Mouse (Mus musculus) embryonic facial prominence, embryonic 14.5 days (tissue): ENCODE measurements at regions not wholly inside any gene's neighbourhood (a gene's known extent, or its start where the extent isn't known, plus 50 kb on each side); places are given as distances from the start of the nearest gene placed in this dataset.
A peak's percentile ranks its signal among the peaks of the same experiment; 100 is the strongest.

Source experiments
- ATAC-seq: fragments of 200-750 bp; cut with Nextera tagmentation; 2 replicates; pipeline ENCODE4 v1.8.0; 2017; ENCODE audit warnings: low read depth, moderate number of reproducible peaks, moderate TSS enrichment
- DNase-seq: peaks from one replicate; pipeline ENCODE4 v3.0.0-alpha.2; 2015; ENCODE audit warnings: low spot score
- H3K27ac ChIP-seq: fragments of 300-500 bp; sonication (generic); replicated peaks from 2 replicates; pipeline ENCODE4 v1.5.1; 2014; ENCODE audit warnings: low read depth, mild to moderate bottlenecking, low read length, moderate library complexity
- H3K27me3 ChIP-seq: fragments of 300-500 bp; sonication (generic); replicated peaks from 2 replicates; pipeline ENCODE4 v1.6.1; 2014; ENCODE audit warnings: low read length; ENCODE audit not compliant: control insufficient read depth, insufficient read depth
- H3K36me3 ChIP-seq: fragments of 300-500 bp; sonication (generic); 2 replicates; pipeline ENCODE4 v1.6.1; 2014; ENCODE audit warnings: low read length, mixed read lengths; ENCODE audit not compliant: control insufficient read depth, insufficient read depth
- H3K4me1 ChIP-seq: fragments of 300-500 bp; sonication (generic); 2 replicates; pipeline ENCODE4 v1.6.1; 2014; ENCODE audit warnings: antibody characterized with exemption, low read length; ENCODE audit not compliant: control insufficient read depth, insufficient read depth
- H3K4me2 ChIP-seq: fragments of 300-500 bp; sonication (generic); 2 replicates; pipeline ENCODE4 v1.6.1; 2014; ENCODE audit warnings: low read depth, mild to moderate bottlenecking, low read length, moderate library complexity, mixed read lengths
- H3K4me3 ChIP-seq: fragments of 300-500 bp; sonication (generic); 2 replicates; pipeline ENCODE4 v1.5.1; 2014; ENCODE audit warnings: low read depth, mild to moderate bottlenecking, low read length
- H3K9ac ChIP-seq: fragments of 300-500 bp; sonication (generic); 2 replicates; pipeline ENCODE4 v1.6.1; 2014; ENCODE audit warnings: low read depth, mild to moderate bottlenecking, low read length, moderate library complexity, mixed read lengths
- H3K9me3 ChIP-seq: fragments of 300-500 bp; sonication (generic); 2 replicates; pipeline ENCODE4 v1.6.1; 2016; ENCODE audit warnings: low read length; ENCODE audit not compliant: control insufficient read depth
- WGBS: fragments of 180-500 bp; shearing (Covaris S2); extraction: QIAGEN DNeasy Blood & Tissue Kit; methylation state at CpG from one replicate; pipeline ENCODE4 v1.1.7; 2014; 5-methylcytosine and 5-hydroxymethylcytosine counted together

DNA sequence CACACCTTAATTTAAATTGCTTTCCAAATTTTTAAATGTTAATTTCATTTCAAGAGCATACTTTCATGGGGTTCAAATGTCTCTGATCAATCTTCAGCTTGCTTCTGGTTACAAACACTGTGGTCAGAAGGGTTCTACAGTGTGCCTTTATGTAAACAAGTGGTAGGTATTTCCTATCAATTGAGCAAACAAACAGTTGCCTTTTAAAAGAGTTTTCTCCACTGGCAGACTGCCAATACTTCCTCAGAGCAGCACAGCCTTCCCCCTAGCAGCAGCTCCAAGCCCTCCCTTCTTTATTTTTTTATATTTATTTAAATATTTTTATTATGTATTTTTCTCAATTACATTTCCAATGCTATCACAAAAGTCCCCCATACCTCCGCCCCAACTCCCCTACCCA is 977.8 kb downstream of the Fstl5 start:
- H3K4me1 ChIP-seq = no peaks in the 10 kb centered on the region
- ATAC-seq = no peak
- H3K9me3 ChIP-seq = no peaks in the 10 kb centered on the region
- no peak overlapping the region for H3K9ac ChIP-seq
- 89% methylated on average over 1 of the region's 1 CpGs for WGBS
- H3K36me3 ChIP-seq = no peaks in the 10 kb centered on the region
- no peaks in the 10 kb centered on the region for H3K27me3 ChIP-seq
- no peak overlapping the region for H3K4me2 ChIP-seq
- DNase-seq = peak; percentile 15
- no peak overlapping the region for H3K4me3 ChIP-seq
- H3K27ac ChIP-seq = no peak overlapping the region

GRCm38 (mm10) chr3:77075055-77075454 is 1001.0 kb downstream of the Fstl5 start:
- H3K4me3 ChIP-seq = no peak overlapping the region
- no peak overlapping the region for H3K27ac ChIP-seq
- H3K4me1 ChIP-seq = no peaks in the 10 kb centered on the region
- H3K9me3 ChIP-seq = no peaks in the 10 kb centered on the region
- DNase-seq = no peak
- no peaks in the 10 kb centered on the region for H3K36me3 ChIP-seq
- no peak overlapping the region for H3K9ac ChIP-seq
- ATAC-seq = no peak
- no peaks in the 10 kb centered on the region for H3K27me3 ChIP-seq
- H3K4me2 ChIP-seq = no peak overlapping the region

DNA sequence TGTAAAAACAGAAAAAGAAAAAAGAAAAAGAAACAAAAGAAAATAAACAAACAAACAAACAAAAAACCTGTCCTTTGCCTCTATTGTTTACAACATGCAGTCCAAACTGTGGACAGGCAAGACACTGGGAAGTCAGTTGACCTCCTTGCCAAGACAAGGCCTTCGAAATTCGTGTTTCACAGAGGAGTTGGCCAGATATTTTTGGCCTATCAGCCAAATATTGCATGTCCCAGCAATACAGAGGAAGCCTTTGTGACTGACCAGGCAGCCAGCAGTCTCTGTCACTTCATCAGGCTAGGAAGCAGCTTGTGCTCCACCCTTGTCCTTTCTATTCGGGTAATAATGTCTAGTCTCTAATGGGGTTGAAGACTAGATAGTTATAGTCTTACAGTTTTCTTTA is 1017.7 kb downstream of the Fstl5 start:
- Histone ChIP-seq H3K4me1 (no peaks in the 10 kb centered on the region), H3K9ac (no peak overlapping the region), H3K27me3 (no peaks in the 10 kb centered on the region), H3K27ac (no peak overlapping the region), H3K4me3 (no peak overlapping the region), H3K4me2 (no peak overlapping the region), H3K36me3 (no peaks in the 10 kb centered on the region), H3K9me3 (no peaks in the 10 kb centered on the region)
- 81% methylated on average over 3 of the region's 3 CpGs for WGBS
- no peak for ATAC-seq
- no peak for DNase-seq

DNA sequence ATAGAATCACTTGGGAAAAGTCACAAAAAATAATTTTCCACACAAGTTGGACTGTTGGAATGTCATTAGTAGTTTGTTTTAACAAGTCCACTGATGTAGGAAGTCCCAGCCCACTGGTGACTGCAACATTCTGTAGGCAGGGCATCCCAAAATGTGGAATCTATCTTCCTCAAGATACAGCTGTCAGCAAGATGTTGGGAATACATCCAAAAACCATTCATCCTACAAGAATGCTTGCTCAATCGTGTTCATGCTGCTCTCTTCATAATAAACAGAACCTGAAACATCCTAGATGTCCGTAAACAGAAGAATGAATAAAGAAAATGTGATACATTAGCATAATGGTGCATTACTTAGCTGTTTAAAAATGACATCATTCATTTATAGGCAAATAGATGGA is 1038.9 kb downstream of the Fstl5 start:
- 46% methylated on average over 2 of the region's 2 CpGs for WGBS
- ATAC-seq = no peak
- Histone ChIP-seq H3K4me1 (no peaks in the 10 kb centered on the region), H3K9me3 (no peaks in the 10 kb centered on the region), H3K27ac (no peak overlapping the region), H3K4me3 (no peak overlapping the region), H3K4me2 (no peak overlapping the region), H3K9ac (no peak overlapping the region), H3K27me3 (no peaks in the 10 kb centered on the region), H3K36me3 (no peaks in the 10 kb centered on the region)
- DNase-seq = peak; percentile 56

- 77% methylated on average over 8 of the region's 8 CpGs for WGBS
- Histone ChIP-seq H3K27ac (no peak overlapping the region), H3K9ac (no peak overlapping the region), H3K4me2 (no peak overlapping the region), H3K4me3 (no peak overlapping the region), H3K9me3 (no peaks in the 10 kb centered on the region), H3K4me1 (no peaks in the 10 kb centered on the region), H3K36me3 (no peaks in the 10 kb centered on the region), H3K27me3 (no peaks in the 10 kb centered on the region)
- DNase-seq (no peak), ATAC-seq (no peak)
Measured at GRCm38 (mm10) chr3:77120581-77120980, 1046.5 kb downstream of the Fstl5 start.

DNA sequence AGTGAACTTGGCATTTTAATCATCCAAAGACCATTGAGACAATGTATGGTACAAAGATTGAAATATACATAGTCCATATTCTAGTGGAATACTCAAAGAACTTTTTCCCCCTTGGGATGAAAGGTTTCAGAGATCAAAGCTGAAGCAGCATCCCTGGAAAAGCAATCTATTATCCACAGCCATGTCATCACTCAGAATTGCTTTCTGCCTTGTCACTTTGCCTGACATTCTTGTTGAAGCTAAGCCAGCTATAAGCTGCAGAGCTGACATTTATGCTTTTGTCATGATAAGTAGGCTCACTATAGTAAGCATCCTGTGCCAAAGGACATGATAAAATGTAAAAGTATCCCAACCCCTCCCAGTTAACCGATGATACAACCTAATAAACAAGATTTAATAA is 1077.6 kb downstream of the Fstl5 start:
- Histone ChIP-seq H3K4me3 (no peak overlapping the region), H3K27ac (no peak overlapping the region), H3K27me3 (no peaks in the 10 kb centered on the region), H3K4me1 (no peaks in the 10 kb centered on the region), H3K4me2 (no peak overlapping the region), H3K9ac (no peak overlapping the region), H3K36me3 (no peaks in the 10 kb centered on the region), H3K9me3 (no peaks in the 10 kb centered on the region)
- ATAC-seq (no peak), DNase-seq (no peak)
- WGBS = 74% methylated on average over 1 of the region's 1 CpGs

- Histone ChIP-seq H3K9me3 (no peaks in the 10 kb centered on the region), H3K27ac (no peak overlapping the region), H3K4me3 (no peak overlapping the region), H3K9ac (no peak overlapping the region), H3K36me3 (no peaks in the 10 kb centered on the region), H3K4me2 (no peak overlapping the region), H3K4me1 (no peaks in the 10 kb centered on the region), H3K27me3 (no peaks in the 10 kb centered on the region)
- 79% methylated on average over 1 of the region's 1 CpGs for WGBS
- DNase-seq (no peak), ATAC-seq (no peak)
Measured at GRCm38 (mm10) chr3:77197828-77198227, 1123.8 kb downstream of the Fstl5 start.

GRCm38 (mm10) chr3:77198265-77198664 is 1124.2 kb downstream of the Fstl5 start:
- Histone ChIP-seq H3K4me1 (no peaks in the 10 kb centered on the region), H3K27ac (no peak overlapping the region), H3K27me3 (no peaks in the 10 kb centered on the region), H3K36me3 (no peaks in the 10 kb centered on the region), H3K4me2 (no peak overlapping the region), H3K4me3 (no peak overlapping the region), H3K9me3 (no peaks in the 10 kb centered on the region), H3K9ac (no peak overlapping the region)
- ATAC-seq (no peak), DNase-seq (peak; percentile 24)
- 83% methylated on average over 2 of the region's 2 CpGs for WGBS

DNA sequence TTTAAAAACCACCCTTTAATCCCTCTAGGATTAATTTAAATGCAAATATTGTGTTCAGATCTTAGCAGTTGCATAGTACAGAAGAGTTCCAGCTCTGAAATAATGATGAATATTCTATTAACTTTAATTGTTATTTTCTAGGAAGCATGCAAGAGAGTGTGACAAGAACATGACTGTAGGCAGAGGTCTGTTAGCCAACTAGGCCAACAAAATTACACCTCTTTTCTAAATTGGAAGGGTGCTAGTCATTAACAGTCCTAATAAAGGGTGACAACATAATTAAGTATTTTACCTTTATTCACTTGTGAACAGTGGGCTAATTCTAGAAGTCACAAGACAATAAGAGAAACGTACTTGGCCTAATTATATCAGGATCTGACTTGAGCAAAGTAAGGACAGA is 1151.9 kb downstream of the Fstl5 start:
- Histone ChIP-seq H3K4me1 (no peaks in the 10 kb centered on the region), H3K4me3 (no peak overlapping the region), H3K4me2 (no peak overlapping the region), H3K9me3 (no peaks in the 10 kb centered on the region), H3K27me3 (no peaks in the 10 kb centered on the region), H3K36me3 (no peaks in the 10 kb centered on the region), H3K27ac (no peak overlapping the region), H3K9ac (no peak overlapping the region)
- 40% methylated on average over 1 of the region's 1 CpGs for WGBS
- no peak for DNase-seq
- ATAC-seq = no peak
